Mouse (Mus musculus): ENCODE results near the gene Wwc1. TPM values are rescaled to one million over a fixed set of nuclear protein-coding genes. Genes with fewer than 3 reads are reported as not detected.

Wwc1 gene
- total RNA-seq, 2 experiments from 2014 or later, result 0.32 TPM; not detected in 1

- no peak for DNase-seq
These were observed 7.2 kb downstream of the Wwc1 start for GRCm38 (mm10) chr11:35973135-35973534.

GRCm38 (mm10) chr11:35972270-35972931 lies 7.9 kb downstream of the Wwc1 start:
- no peak for DNase-seq

DNA sequence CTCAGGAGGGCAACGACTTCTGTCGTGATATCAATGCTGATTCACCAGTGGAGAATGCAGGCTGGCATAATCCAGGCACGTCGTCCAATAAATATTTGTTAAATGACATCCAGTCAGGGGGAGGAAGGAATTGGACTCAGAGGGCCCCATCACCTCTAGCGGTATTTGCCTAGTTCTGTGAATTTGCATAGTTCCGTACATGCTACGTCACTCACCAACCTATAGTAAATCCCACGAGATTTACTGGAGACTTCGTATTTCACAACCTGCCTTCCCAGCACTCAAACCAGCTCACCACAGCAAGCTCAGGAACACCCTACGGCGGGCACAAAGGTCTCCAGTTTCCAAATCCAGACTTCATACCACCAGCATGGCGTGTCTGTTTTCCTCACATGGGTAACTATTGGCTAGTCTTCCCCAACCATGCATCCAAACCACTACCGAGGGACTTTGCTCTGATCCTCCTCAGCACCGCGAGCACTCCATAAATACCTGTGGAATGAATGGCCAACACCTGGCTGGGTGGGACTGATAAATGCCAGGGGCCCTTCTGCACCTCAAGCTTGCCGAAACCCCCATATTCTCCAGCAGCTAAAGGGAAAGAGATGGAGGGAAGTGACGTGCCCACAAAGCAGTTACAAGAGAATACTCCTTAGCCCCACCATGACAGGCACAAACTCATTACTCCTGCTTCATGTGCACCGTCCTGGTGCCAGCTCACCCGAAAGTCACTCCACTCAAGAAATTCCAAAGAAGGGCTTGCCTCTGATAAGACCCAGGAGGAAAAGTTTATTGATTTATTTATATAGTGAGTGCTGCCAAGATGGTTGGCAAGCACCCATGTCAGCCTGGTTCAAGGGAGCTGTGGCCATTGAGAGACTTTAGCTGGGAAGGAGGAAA lies 9.3 kb downstream of the Wwc1 start:
- DNase-seq, result no peak

GRCm38 (mm10) chr11:35968291-35968690 lies 12.0 kb downstream of the Wwc1 start:
- DNase-seq, result no peak

GRCm38 (mm10) chr11:35963981-35964549 lies 16.3 kb downstream of the Wwc1 start:
- DNase-seq, result no peak

DNA sequence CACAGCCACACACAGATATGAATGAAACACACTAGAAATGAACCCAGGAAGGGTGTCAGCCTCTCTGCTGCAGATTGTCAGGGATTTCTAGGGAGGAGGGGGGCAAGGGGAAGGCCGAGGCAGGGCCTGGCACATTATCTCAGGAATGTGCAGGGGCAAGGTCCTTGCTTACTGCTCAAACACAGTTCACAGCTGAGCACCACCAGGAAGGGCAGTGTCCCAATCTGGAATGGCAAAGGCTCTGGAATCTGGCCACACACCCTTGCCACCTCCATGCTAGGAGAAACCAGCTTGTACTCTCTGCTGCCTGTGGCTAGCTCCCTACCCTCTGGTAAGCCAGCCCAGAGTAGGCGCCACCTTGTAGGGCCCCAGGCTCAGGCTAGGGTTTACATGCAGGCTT lies 16.8 kb downstream of the Wwc1 start:
- DNase-seq, result no peak

DNA sequence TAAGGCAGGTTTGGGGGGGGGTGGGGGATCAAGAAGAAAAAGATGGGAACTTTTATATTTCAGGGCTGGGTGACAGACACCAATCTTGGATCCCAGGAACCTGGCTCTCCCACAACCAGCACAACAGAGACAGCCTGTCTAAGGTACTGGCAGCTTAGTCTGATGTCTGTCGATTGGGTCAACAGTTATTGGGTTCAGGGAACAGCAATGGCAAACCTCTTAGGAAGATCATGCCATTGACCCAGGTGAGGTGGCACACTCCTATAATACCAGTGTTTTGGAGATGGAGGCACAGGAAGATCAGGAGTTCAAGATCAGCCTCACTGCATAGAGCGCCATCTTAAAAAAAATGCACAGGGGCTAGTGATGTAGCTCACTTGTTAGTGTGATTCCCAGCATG lies 17.9 kb downstream of the Wwc1 start:
- DNase-seq, result no peak

- DNase-seq, result no peak
These were observed 21.1 kb downstream of the Wwc1 start for GRCm38 (mm10) chr11:35959270-35959669.

GRCm38 (mm10) chr11:35955572-35955971 lies 24.8 kb downstream of the Wwc1 start:
- no peak for DNase-seq

- DNase-seq, result no peak
These were observed 27.1 kb downstream of the Wwc1 start for GRCm38 (mm10) chr11:35953179-35953578.

DNA sequence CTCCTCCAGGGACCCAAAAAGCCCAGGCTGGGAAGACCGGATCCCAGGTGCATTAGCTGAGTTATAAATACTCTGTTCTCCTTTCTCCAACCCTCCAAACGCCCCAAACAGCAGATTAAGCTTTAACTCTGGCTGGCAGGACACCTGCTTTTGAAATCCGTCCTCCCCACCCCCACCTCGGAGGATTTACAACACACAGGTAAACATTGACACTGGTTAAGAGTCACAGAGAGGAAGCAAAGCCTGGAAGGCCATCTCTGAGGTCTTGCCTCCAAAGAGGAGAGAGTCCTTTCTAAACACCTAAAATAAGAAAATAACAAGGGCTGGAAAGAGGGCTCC lies 28.6 kb downstream of the Wwc1 start:
- DNase-seq, result no peak

GRCm38 (mm10) chr11:35951058-35951726 lies 29.1 kb downstream of the Wwc1 start:
- no peak for DNase-seq

DNA sequence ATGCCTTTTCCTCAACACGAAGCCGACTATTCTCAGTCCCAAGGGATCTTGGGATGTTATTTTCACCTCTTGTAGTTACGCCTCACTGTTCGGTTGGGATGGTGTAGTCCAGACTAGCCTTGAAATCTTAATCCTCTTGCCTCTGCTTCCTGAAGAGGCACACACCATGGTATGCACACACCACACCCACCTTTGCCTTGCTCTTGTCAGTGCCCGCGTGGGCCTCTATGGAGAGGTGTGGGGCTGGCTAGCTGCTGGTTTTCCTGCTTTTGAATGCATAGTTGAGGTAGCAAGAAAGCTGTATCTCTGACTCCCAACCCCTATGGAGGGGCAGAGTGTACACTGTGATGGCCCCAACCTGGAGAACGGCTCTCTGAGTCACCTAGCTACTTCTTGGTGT lies 29.9 kb downstream of the Wwc1 start:
- DNase-seq, result no peak

- no peak for DNase-seq
These were observed 30.3 kb downstream of the Wwc1 start for GRCm38 (mm10) chr11:35950011-35950410.

DNA sequence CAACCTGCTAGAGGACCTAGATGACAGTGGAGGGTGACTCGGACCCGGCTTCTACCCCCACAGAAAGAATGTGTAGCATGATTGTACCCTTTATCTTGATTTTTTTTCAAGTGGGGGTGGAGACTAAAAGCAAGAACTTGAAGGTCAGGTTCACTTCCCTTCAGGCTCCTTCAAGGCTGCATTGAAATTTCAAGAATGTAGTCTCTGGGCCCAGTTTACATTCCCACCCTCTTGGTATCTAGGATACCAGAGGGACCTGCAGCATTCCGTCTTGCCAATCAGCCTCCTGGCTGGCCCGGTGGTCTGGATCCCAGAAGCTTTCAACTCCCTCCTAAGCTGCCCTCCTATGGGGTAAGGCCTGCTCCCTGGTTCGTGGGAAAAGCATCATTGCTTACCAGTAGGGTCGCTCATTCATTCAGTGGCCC lies 31.9 kb downstream of the Wwc1 start:
- DNase-seq, result no peak

DNA sequence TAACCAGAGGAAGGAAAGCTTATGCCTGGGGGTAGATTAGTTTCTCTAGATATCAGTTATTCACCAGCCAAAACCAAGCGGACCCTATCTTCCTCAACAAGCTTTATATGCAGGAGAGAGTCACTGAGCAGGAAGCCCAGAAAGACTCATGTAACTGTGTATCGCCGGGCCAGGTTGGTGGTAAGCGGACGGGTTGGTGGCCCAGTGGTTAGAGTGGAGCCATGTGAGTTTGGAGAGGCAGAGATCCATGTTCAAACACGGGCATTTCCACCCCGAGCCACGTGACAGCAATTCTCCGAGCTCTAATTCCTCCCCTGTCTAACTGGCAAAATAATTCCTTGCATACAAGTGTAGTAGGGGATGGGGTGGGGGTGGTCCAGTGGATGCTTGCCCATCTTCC lies 32.4 kb downstream of the Wwc1 start:
- no peak for DNase-seq

- no peak for DNase-seq
These were observed 35.1 kb downstream of the Wwc1 start for GRCm38 (mm10) chr11:35945187-35945586.

DNA sequence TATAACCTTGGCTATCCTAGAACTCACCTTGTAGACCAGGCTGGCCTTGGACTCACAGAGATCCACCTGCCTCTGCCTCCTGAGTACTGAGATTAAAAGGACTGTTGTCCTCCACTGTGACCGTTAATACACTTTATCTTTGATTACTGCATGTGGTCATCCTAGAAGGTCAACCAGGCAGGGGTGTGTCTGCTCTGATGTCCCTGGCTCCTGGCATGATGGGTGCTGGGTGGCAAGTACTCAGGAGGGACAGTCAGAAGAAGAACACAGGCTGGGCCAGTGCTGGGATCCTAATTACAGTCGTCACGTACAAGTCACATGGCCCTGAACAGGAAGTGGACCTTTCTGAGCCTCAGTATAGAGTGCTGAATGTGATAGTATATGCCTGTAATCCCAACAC lies 38.7 kb downstream of the Wwc1 start:
- DNase-seq, result no peak

GRCm38 (mm10) chr11:35941064-35941463 lies 39.3 kb downstream of the Wwc1 start:
- DNase-seq, result no peak

DNA sequence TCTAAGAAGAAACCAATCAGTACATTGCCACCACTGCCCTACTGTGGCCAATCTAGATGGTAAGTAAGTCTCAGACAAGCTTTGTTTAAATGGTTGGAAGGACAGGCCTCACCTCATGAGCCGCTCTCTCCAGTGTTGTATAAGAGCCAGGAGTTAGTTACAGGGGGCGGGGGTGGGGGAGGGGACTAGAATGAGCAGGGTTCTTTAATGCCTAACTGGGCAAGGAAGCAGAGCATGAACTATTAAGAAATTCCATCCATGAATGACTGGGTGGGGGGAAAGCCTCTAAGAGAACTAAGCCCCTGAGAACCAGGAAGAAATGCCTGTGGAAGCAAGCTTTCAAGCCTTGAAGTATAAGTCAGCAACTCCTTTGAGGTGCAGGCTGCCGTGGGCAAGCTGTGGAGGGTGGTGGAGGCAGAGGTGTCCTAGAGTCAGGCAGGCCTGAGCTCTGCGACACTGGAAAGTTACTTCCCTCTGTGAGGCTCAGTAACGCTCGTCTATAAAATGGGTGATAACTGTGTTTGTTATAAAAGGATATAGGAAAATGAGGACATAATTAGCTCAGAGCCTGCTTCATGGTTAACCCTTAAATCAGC lies 41.4 kb downstream of the Wwc1 start:
- no peak for DNase-seq

DNA sequence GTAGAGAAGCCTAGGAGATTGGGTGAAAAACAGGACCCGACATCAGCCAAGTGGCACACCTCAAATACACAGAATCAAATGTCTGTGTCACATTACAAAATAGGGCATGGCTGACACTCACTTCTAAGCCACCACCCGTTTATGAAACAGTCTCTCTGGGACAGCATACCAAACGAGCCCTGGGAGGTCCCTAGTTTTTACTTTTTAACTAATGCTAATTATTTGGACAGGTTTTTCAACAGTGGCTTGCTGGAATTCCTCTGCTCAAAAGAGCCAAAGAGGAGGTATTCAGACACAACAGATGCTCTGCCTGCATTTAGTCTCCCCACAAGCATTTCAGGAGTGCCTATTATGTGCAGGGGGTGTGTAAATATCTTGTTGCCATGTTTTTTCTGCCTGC lies 44.7 kb downstream of the Wwc1 start:
- no peak for DNase-seq

DNA sequence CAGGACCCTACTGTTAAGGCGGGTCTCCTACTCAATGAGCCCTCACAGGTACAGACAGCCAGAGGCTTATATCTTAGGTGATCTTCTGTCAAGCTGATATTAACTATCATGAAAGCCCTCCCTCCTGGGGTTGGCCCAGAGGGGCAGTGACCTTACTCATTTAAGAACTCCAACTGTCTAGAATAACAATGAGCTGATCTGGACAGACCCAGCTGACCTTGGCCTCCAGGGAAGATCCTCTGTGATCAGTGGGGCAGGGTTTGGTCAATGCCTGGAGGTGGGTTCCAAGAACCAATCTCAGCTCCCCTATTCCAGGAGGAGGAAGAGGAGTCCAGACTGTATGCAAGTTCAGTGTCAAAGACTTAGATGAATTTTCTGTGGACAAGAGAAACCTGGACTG lies 45.2 kb downstream of the Wwc1 start:
- no peak for DNase-seq
